Mouse (Mus musculus) liver, adult 2 months (tissue): ENCODE data around the gene Znhit2.

Source experiments
- CTCF ChIP-seq: fragments of 200-500 bp; IDR thresholded peaks from 2 replicates; pipeline ENCODE4 v1.5.1; 2011; ENCODE audit warnings: low read depth, low read length, control low read depth
- POLR2A ChIP-seq: fragments of 200-500 bp; IDR thresholded peaks from 2 replicates; pipeline ENCODE4 v1.6.1; 2011; ENCODE audit warnings: low read length, control low read depth; ENCODE audit not compliant: insufficient read depth; ENCODE audit errors: extremely low read depth

- TF ChIP-seq CTCF (no peak), POLR2A (no peak)
Measured at GRCm38 (mm10) chr19:6076564-6077393, 15.8 kb downstream of the Znhit2 start, which contains the start of gene Vps51.
